Mouse (Mus musculus) NIH3T3 (cell line): Measurements from ENCODE around the gene Fgf22.
A peak's percentile ranks its signal among the peaks of the same experiment; 100 is the strongest.

ENCODE experiments used
- DNase-seq: peaks from one replicate; pipeline ENCODE4 v3.0.0-alpha.2; 2012; ENCODE audit warnings: low read depth

The Fgf22 gene

DNA sequence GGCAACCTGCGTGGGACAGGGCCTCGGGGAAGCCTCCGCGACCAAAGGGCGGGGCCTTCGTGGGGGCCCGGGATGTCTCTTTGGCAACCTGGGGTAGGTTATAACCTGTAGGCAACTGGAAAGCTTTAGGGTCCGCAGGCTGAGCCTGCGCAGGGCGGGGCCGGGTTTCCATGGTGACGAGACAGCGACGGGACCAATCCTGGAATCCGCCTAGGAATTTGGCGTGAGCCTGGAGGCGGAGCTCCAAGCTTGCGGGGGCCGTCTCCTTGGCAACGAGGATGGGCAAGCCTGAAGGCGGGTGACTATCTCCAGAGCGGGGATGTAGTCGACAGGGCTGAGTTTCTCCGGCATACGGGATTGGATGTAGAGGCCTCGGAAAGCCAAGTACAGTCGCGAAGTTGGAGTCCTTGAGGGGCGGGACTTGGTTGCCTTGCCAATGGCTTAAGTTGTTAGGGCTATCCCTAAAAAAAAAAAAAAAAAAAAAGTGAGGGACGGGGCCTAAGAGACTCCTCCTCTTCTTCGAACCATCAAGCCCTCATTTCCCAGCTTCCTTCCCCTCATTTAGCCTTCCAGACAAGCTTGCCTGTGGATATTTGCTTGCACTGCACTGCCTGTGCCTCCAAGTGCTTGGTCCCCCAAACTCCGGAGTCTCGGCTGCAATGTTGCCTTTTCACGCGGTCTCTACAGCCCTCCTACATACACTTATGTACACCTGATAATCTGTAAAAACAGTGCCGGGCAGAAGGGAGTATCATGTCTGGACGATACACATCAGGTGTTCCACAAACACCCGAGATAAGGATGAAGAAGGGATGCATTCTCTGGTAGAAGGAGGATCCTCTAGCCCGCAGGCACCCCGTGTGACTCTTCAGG lies 12.7 kb downstream of the Fgf22 start:
- peak; percentile 99 for DNase-seq

GRCm38 (mm10) chr10:79768400-79768799 lies 13.5 kb downstream of the Fgf22 start:
- peak; percentile 87 for DNase-seq

- no peak for DNase-seq
Measured at GRCm38 (mm10) chr10:79769329-79769728, 14.5 kb downstream of the Fgf22 start.

- peak; percentile 40 for DNase-seq
Measured at GRCm38 (mm10) chr10:79772320-79772719, 17.4 kb downstream of the Fgf22 start.

DNA sequence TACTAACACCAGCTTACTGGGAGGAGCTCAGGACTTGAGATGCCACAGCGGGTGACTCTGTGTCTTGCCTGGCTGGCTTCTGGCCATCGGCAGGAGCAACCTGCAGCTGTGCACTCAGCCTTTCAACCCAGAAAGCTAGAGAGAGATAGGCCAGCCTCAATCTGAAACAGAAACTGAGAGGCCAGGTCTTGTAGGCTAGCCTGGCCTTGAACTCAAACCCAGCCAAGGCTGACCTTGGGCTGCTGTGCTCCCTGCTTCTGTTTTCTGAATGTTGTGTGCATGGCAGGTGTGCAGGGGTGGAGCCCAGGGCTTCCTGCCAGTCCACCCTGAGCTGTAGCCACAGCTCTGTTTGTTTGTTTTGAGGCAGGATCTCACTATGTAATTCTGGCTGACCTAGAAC lies 18.3 kb downstream of the Fgf22 start:
- no peak for DNase-seq

DNA sequence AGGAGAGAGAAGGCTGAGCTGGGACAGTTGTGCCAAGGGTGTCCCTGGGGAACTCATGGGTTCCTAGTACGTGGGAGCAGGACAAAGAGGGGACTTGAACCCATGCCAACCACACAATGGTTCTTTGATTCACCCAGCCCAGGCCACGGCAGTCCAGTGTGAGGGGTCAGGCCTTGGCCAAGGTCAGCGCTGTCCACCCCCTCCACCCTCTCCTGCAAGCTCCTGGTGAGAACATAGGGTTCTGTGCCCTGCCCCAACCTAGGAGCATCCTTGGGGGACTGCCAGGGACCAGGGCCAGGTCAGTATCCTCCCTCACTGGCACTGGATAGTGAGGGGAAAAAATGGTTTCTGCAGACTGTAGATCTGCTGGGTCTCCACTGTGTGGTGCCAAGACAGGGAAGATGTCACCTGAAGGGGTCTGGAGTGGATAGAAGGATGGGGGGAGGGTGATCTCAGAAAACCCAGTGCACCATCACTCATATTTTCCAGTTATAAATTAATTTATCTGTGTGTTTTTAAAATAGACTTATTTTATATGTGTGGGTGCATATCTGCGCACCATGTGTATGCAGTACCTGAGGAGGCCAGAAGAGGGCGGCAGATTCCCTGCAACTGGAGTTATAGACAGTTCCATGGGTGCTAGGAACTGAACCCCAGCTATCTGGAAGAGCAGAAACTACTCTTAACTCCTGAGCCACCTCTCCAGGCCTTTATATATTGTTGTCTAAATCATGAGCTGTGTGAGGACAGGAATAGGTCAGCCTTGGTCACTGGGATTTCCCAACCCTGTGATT lies 19.8 kb downstream of the Fgf22 start:
- peak; percentile 37 for DNase-seq

DNA sequence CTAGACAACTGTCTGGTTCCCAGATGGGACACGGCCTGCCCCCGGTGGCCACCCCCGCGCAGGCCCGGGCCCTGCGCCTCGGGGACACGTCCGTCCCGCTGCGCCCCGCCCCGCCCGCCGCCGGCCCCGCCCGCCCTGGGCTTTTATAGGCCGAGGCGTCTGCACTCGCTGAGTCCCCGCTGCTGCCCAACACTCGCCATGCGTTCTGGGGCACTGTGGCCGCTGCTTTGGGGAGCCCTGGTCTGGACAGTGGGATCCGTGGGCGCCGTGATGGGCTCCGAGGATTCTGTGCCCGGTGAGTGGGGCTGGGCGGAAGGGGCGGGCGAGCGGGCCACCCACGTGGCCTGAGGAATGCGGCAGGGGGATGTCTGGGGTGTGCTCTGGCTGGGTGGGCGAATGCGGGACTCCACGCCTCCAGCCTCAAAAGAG lies 22.2 kb downstream of the Fgf22 start, which contains the start of gene Fstl3:
Gene Fstl3, plus strand, starts transcription at position 170 of the 429 bp plus-strand sequence.
- DNase-seq, result peak; percentile 48

GRCm38 (mm10) chr10:79778006-79778405 lies 23.1 kb downstream of the Fgf22 start:
- peak; percentile 86 for DNase-seq

DNA sequence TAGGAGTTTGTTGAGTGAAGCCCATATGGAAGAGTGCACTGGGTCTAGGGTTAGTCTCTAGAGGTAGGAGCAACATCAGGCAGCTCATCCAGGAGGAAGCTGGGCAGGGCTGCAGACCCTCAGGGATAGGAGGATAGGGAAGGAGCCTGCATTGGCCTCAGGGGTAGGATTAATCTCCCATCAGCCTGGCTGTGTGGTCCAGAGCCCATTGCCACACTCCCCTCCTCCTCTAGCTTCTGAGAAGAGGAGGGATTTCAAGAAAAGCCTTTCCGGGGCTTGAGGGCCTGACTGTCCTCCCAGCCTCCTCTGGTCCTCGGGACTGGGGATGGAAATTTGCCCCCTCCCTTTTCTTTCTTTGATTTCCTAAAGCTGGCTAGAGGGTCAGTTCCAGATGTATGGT lies 24.3 kb downstream of the Fgf22 start:
- DNase-seq, result no peak

DNA sequence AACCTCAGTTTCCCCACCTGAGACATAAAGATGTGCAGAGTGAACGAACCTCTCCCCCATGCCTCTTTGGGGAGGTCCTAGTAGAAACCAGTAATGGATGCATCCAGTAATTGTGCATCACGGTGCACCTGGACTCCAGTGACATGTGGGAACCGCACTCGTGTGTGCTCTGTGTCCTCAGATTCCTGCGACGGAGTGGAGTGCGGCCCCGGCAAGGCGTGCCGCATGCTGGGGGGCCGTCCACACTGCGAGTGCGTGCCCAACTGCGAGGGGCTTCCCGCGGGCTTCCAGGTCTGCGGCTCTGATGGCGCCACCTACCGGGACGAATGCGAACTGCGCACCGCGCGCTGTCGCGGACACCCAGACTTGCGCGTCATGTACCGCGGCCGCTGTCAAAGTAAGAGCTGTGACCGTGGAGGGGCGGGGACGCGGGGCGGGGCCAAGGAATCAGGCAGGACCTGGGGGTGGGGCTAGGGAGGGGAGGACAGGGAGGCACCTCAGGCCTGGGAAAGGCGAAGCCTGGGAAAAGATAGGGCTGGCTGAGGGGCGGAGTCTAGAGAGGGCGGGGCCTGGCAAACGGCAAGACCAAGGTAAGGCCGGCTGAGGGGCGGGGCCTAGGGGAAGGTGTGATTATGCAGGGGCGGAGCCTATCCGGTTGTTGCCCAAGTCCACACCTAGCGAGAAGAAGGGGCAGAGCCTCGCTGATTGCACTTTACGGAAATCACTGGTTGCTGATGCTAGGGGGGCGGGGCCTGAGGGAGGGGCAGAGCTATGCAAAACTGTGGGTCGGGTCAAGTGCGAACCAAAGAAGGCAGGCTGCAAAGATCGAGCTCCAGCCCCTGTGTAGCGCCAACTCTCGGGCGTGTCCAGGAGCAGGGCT lies 25.1 kb downstream of the Fgf22 start:
- DNase-seq, result no peak

DNA sequence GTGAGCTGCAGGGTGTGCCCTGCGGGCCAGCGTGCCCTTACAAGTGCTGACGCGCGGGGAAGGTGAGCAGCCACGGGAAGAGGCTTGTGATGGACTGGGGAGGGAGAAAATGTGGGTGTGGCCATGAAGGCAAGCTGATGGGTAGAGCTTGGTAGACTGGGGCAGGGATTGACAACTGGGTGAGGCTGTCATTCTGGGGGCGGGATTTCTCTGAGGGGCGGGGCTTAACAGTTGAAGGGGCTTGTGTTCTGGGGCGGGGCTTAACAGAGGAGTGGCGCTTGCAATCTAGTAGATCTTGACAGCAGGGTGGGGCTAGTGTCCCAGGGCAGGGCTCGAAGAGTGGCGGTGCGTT lies 25.8 kb downstream of the Fgf22 start:
- no peak for DNase-seq

DNA sequence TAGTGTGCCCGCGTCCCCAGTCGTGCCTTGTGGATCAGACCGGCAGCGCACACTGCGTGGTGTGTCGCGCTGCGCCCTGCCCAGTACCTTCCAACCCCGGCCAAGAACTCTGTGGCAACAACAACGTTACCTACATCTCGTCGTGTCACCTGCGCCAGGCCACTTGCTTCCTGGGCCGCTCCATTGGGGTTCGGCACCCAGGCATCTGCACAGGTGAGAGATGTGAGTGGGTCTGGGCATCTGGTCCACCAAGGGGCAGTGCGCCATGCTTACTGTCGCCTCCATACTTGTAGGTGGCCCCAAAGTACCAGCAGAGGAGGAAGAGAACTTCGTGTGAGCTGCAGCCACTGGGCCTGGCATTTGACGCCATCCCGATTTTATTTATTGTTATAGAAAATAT lies 26.3 kb downstream of the Fgf22 start:
- no peak for DNase-seq

DNA sequence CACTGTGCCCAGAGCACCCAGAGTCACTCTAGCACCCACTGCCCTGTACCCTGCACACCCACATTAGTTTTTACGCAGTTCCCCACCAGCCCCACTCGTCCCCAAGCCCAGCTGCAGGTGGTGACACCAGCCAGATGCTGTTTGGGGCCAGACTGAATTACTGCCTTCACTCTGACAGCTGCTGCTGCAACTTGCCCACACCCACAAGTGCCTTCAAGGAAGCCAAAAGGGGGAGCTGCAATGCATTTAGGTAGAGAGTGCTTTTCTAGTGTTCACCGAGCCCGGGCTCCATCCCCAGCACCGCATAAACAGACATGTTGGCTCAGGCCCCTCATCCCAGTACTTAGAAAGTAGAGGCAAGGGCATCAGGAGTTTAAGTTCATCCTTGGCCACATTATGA lies 27.1 kb downstream of the Fgf22 start:
- DNase-seq, result no peak

DNA sequence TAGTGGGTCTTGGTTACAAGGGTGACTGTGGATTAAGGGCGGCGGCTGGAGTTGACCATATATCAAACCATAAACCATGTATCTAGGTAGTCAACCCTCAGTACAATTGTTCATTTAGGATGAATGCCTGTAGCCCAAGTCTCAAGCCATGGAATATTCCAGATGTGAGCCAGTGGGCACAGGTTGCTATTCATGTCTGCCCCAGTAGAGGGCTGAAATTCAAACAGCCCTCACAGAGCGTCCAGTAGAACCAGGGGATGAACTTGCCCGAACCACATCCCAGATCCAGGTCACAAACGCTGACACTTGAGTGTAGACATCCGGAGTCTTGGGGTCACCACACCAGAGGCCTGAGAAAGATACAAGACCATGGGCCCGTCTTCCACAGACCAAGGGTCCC lies 28.2 kb downstream of the Fgf22 start:
- DNase-seq, result peak; percentile 71

DNA sequence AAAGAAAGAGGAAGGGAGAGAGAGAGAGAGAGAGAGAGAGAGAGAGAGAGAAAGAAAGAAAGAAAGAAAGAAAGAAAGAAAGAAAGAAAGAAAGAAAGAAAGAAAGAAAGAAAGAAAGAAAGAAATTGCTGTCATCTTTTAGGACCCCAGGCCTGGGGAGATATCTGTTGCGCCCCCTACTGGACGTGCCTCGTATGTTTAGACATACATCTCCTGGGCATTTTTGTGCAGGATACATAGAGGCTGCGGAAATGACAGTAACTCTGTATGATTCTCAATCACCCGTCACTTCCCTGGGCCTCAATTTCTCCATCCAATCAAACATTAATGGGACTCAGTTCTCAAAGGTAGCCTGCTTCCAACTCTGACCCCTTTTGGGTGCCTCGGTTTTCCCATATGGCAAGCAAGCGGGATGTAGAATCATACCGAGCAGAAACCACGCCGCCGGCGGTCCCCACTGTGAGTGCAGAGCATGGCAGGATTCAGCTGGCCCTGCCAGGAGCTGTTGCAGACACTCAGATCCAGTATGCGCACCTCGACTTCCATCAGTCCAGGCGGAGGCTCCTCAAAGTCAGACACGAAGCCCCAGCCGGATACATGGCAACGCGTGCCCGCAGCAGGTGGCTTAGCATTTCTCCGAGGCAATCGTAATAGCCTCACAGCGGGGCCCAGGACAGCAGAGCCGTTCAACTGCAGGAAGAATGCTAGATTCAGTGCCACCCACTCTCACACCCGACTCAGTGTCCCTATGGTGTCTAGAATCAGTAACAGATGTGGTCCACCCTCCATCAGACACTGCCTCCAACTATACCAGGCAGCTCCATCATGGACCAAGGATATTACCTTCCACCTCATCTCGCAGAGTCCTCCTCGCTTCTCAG lies 29.3 kb downstream of the Fgf22 start:
- peak; percentile 71 for DNase-seq

- DNase-seq, result peak; percentile 92
Measured at GRCm38 (mm10) chr10:79788386-79789158, 33.7 kb downstream of the Fgf22 start.

DNA sequence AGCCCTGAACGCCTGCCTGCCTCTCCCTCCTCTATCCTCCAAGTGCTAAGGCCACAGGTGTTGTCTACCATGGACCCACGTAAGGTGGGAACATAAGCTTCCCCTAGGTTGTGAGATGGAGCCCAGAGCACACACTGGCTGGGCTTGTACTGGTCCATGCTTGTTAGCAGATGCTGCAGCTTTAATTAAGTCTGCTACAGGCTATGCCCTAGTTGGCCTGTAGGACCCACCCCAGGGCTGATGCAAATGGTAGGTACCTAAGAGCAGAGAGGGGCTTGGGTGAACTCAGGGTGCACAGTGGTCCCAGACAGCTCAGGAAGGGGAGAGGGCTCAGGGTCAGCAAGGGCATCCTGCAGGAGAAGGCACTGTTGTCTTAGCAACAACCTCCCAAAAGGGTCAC lies 34.7 kb downstream of the Fgf22 start:
- no peak for DNase-seq

DNA sequence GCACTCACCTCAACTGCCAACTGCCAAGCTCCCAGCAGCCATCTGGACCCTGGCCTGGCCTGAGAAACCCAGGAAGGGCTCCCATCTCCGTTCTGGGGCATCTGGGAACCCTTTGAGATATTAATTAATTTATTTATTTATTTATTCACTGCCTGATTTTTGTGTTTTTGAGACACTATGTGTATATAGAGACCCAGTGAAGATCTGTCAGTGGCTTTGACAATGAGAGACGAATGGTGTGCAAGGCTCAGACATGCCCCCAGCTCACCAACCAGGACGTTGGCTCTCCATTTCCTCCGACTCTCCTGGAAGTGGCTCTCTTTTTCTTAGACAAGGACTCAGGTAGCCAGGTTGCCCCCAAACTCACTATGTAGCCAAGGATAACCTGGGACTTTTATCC lies 36.0 kb downstream of the Fgf22 start, which contains the start of gene Prss57:
Gene Prss57, minus strand, starts transcription at position 101 of the 400 bp plus-strand sequence.
- DNase-seq, result no peak

DNA sequence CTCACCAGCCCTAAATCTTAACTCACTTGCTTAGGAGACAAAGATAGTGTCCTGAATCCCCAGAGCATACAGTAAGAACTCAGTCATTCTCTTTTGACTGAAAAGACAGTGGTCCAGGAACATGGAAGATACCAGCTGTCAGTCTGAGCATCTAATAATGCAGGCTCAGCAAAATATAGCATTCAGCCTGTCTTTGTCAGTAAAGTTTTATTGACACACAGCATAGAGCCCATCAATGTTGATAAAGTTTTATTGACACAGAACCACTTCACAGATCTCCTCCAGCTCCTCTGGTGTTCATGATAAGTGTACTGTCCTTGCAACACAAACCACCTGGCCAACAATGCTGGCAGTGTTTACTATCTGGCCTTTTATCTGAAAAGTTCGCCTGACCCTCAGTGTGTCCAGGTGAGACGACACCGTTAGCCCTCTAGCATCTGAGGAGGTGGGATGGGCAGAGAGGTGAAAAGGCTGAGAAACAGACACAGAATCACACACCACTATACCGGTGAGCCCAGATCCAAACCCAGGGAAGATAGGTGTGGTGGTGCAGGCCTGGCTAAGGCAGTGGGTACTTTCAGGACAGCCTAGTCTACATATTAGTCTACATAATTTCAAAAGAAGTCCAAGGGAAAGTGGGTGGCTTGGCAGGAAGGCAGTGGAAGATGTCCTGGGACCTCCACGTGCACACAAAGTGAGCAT lies 37.6 kb downstream of the Fgf22 start:
- DNase-seq, result no peak
